In genomic region chr15:28113491-28113890, GRCm38 (mm10) we compare ENCODE assay signal across 15 mouse cellular contexts.
"Had no signal": no experiment of that assay in that cellular context is flagged by ENCODE, and none has a peak within 500 bp of the region (broad histone marks: within the 10 kb centered on the region; RNA-seq: fewer than 3 reads in every experiment).

No protein-coding gene starts in this region.

- H3K27me3 ChIP-seq: midbrain, embryonic 12.5 days; neural tube, embryonic 13.5 days; neural tube, embryonic 15.5 days had no signal

- H3K9ac ChIP-seq: lung, embryonic 14.5 days; midbrain, embryonic 12.5 days; neural tube, embryonic 13.5 days; neural tube, embryonic 15.5 days had no signal

- H3K27ac ChIP-seq: midbrain, embryonic 10.5 days; midbrain, embryonic 12.5 days; neural tube, embryonic 13.5 days; neural tube, embryonic 15.5 days had no signal

- H3K4me2 ChIP-seq: lung, embryonic 14.5 days; midbrain, embryonic 12.5 days; neural tube, embryonic 13.5 days; neural tube, embryonic 15.5 days had no signal

- ATAC-seq: midbrain, embryonic 16.5 days had no signal

- H3K9me3 ChIP-seq: midbrain, embryonic 10.5 days; midbrain, embryonic 12.5 days; neural tube, embryonic 13.5 days; neural tube, embryonic 15.5 days had no signal

- H3K4me1 ChIP-seq: neural tube, embryonic 13.5 days; neural tube, embryonic 15.5 days had no signal

- H3K4me3 ChIP-seq: midbrain, embryonic 10.5 days; midbrain, embryonic 12.5 days; myocyte; neural tube, embryonic 13.5 days; neural tube, embryonic 15.5 days had no signal

- DNase-seq: lung, adult 18-20 months; lung, embryonic 14.5 days; lung, postnatal 10 days; lung, postnatal 4 days; midbrain, embryonic 14.5 days; right cerebral cortex, postnatal 14 days; thymus, adult 18-20 months; thymus, postnatal 14 days; thymus, postnatal 36 days had no signal

- H3K36me3 ChIP-seq: midbrain, embryonic 10.5 days; midbrain, embryonic 12.5 days; neural tube, embryonic 13.5 days; neural tube, embryonic 15.5 days had no signal
